Mouse (Mus musculus) gastrocnemius, postnatal 25 days (tissue): ENCODE measurements around the gene Elp4. TPM values are rescaled to one million over a fixed set of nuclear protein-coding genes. Genes with fewer than 3 reads are reported as not detected.

Source experiments
- DNase-seq: peaks from one replicate; pipeline ENCODE4 v3.0.0; 2022
- total RNA-seq, 2 experiments: library from RNA; stranded (reverse); gene quantifications; 1 replicate in 1 of 2; 2 replicates in 1 of 2; pipeline ENCODE4 v1.2.3; 2021

Gene Elp4
- total RNA-seq, 2 experiments from 2014 or later = 6.8 to 8.7 TPM

- DNase-seq = no peak
These were observed 98.3 kb downstream of the Elp4 start for GRCm38 (mm10) chr2:105806047-105806446.

GRCm38 (mm10) chr2:105805210-105805609 is 99.2 kb downstream of the Elp4 start:
- DNase-seq = no peak

DNA sequence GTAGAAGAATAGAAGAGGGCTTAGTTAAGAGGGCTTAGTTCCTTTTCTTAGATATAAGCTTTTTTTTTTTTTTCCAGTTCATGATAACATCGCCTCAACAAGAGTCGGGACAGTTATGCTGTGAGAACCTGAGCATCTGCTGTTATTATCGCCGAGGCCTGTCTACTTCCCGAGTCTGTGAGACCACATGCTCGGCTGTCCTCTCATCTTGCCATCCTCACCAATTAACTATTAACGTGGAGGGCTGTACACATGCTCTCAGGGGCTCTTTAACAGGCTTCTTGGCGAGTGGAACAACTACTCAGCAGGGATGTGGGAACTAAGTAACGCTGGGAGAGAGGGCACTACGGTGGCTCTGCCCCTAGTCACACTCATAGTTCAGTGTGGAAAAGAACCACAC is 99.9 kb downstream of the Elp4 start:
- DNase-seq = no peak

GRCm38 (mm10) chr2:105803427-105803826 is 100.9 kb downstream of the Elp4 start:
- no peak for DNase-seq

DNA sequence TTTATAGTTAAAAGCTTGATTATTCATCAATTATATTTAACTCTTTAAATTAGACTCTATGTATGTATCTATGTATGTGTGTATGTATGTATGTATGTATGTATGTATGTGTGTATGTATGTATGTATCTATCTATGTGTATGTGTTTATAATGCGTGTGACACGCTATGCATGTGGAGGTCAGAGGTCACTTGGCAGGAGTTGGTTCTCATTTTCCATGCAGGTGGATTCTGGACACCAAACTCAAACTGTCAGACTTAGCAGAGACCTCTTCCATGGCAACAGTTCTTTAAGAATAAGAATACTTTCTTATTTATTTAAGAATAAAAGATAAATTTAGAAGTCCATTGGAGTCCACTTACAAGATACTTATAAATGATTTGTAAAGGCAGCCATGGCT is 101.5 kb downstream of the Elp4 start:
- DNase-seq = no peak

GRCm38 (mm10) chr2:105801536-105801935 is 102.8 kb downstream of the Elp4 start:
- DNase-seq = no peak

GRCm38 (mm10) chr2:105800694-105801093 is 103.7 kb downstream of the Elp4 start:
- no peak for DNase-seq

DNA sequence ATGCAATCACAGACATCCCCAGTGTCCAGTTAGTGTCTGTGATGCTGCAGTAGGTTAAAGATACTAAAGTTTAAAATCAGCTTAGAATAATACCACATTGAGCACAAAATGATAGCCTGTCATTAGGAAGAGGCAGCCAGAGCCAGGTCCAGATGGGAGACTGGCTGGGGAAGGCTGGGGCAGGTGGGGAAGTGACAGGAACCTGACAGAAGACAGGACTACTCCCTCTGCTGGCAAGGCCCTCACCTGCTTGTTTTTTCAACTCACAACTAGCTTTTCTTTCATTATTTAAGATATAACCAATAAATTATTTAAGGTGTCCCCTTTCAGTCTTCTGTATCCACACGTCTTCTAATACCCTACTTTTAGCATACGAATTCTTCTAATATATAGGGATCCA is 104.5 kb downstream of the Elp4 start:
- DNase-seq = no peak

GRCm38 (mm10) chr2:105797842-105798241 is 106.5 kb downstream of the Elp4 start:
- DNase-seq = no peak

- DNase-seq = no peak
These were observed 108.3 kb downstream of the Elp4 start for GRCm38 (mm10) chr2:105796101-105796500.

GRCm38 (mm10) chr2:105792339-105793120 is 111.8 kb downstream of the Elp4 start:
- DNase-seq = no peak

DNA sequence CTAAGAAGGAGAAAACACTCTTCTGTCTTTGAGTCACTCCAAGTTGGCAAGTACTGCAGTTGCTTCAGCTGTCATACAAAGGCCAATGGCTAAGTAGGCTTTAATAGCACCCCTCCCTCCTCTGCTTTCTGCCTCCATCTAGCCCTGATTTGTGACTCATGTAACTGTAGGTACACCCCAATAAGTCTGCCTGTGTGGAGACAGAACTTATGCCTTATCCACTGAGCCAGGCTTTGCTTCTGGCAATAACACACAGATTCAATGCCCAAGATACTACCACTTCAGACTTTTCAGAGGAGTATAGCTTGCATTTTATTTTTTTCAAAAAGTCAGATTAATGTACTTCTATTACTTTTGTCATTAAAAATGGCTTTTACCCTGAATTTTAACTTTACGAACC is 114.4 kb downstream of the Elp4 start:
- no peak for DNase-seq

DNA sequence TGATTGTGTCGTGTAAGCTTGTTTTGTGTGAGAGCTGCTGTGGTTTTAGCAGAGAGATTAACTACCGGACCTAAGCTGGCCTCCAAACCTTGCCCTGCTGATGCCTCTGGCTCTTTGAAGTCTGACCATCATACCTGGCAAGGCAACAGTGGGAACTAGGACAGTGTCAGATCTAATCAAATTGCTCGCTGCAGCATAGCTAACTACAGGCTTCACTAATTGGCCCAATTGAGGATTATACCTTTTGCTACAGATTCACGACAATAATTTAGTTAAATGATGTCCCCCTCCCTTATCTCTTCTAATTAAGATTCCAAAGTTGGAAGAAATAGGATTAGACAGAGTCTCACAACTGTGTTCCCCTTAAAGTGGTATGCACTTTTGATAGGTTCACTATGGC is 116.6 kb downstream of the Elp4 start:
- DNase-seq = no peak

DNA sequence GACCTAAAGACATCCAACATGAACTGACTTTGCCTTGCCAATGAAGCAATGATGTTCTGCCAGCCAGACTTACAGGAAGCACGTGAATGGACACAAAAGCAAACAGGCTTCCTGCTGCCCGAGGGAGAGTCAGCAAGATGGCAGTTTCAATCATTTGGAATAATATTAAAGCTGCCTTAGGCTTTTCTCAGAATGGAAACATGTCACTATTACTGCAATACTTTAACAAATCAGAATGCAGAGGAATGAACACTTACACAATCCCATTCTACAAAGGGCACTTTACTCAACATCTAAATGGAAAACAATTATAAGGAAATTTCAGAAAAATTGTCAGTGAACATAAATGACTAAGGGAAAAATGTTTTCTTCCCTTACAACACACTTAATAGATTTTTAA is 117.4 kb downstream of the Elp4 start:
- DNase-seq = no peak

GRCm38 (mm10) chr2:105782885-105783284 is 121.5 kb downstream of the Elp4 start:
- DNase-seq = no peak

- DNase-seq = no peak
These were observed 123.6 kb downstream of the Elp4 start for GRCm38 (mm10) chr2:105780739-105781138.

GRCm38 (mm10) chr2:105779320-105779891 is 125.0 kb downstream of the Elp4 start:
- no peak for DNase-seq

DNA sequence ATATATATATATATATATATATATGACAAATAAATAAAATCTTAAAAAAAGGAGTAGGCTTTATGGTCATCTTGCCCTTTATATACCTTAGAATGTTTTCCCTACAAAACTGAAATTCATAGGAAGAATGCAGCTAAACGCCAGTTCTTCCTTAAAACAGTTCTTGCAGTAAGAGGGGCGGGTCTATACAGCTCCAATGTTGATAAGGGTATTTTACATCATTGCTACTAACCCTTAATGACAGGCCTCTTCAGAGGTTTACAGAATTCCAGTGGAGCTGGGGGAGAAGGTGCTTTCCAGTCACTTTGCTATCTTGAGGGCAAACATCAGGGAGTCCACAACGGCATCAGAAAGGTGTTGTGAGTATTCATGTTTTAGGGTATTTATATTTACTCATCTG is 133.1 kb downstream of the Elp4 start:
- no peak for DNase-seq

DNA sequence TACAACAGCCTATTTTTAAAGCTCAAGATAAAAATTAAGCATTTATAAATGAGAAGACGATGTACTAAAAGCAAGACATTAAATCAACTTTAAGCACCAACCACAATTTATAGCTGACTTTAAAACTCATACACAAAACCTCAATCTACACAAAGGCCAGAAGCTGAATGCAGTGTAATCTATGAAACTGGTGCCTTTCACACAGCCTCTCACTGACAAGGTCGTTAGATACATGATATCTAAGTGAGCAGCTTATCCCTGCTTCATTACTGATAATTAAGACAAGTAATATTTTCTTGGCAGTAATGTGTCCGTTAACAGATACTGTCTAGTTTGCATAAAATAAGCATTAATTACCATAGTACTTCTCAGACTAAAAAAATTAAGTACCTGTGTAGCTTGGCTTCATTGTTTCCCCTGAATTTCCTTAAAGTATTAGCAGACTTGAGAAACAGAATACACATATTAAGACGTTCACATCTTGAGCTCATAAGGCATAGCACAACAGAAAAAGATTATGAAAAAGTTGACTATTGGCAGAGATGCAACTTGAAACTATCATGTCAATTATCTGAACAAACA is 134.5 kb downstream of the Elp4 start:
- no peak for DNase-seq

DNA sequence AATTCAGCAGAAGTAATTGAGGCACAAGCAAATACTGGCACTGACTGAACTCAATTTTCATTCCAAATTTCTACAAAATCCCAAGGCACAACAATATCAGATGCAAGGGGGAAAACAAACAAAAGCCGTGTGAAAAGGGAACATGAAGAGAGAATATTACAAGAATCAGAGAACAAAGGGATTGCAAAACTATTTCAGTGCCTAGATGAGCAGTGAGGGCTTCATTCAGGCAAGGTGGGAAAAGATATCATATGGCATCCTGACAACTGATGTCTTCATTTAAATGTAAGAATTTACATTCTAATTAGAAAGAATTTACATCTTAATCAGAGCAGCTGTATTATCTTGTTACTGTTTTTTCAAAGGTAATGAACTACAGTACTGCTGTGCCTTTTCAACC is 150.9 kb downstream of the Elp4 start:
- no peak for DNase-seq

- no peak for DNase-seq
These were observed 155.3 kb downstream of the Elp4 start for GRCm38 (mm10) chr2:105749111-105749510.

- DNase-seq = no peak
These were observed 157.5 kb downstream of the Elp4 start for GRCm38 (mm10) chr2:105746896-105747295.

DNA sequence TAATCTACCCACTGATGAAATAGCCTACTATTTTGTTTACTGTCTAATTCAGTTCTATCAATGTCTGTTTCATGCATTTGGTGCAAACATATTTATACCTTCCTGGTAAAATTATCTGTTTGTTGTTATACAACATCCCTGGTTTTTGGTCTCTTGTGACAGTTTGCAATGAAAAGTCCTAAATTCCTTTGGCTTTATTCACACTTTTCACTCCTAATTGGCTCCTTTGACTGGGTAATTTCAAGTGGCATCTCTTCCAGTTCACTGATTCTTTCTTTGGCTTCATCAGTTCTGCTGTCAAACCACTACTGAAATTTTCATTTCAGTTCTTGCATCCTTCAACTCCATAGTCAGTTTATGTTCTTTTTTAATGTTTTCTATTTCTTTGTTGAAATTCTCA is 168.2 kb downstream of the Elp4 start:
- DNase-seq = no peak

GRCm38 (mm10) chr2:105730704-105731103 is 173.7 kb downstream of the Elp4 start:
- DNase-seq = no peak
